Mouse (Mus musculus): ENCODE data around the gene Tbk1. TPM values are rescaled to one million over a fixed set of nuclear protein-coding genes. Genes with fewer than 3 reads are reported as not detected.

The Tbk1 gene
- total RNA-seq, 4 experiments from 2014 or later: 44.4 to 55.7 (median 48.4) TPM

DNA sequence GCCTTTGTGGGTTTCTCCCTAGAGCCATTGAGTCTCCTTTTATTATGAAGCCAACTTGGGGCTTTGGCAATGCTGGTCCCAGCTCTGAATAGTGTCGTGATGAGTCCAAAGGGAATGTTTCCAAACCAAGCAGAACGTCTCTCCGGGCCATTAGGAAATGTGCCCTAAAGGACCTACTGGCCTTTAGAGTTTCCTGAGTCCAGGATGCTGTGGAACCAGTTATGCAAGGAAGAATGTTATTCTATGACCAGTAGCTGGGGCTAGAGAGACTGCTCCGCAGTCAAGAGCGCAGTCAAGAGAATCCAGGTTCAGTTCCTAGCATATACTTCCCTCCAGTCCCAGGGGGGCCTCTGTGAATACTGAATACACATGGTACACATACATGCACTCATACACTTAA, 86.6 kb downstream of the Tbk1 start:
- DNase-seq (ENCODE audit: low spot score in 2 of 2): no peak

DNA sequence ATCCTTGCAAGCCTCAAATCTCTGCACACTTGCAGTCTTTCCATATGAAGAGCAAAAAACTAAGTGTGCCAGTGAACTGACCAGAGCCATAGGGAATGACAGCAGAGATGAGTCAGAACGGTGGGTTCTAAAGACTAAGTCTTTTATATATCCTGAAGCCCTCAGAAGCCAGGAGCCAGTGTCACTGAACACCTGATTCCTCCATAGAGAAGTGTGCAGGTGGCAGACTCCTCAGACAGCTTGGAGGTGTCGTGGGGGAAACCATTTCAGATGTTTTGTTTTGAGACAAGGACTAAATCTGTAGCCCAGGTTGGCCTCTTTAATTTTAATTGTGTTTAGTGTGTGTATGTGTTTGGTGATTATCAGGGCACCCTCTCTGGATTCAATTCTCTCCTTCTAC, 87.5 kb downstream of the Tbk1 start:
- no peak for DNase-seq (ENCODE audit: low spot score in 2 of 2)

DNA sequence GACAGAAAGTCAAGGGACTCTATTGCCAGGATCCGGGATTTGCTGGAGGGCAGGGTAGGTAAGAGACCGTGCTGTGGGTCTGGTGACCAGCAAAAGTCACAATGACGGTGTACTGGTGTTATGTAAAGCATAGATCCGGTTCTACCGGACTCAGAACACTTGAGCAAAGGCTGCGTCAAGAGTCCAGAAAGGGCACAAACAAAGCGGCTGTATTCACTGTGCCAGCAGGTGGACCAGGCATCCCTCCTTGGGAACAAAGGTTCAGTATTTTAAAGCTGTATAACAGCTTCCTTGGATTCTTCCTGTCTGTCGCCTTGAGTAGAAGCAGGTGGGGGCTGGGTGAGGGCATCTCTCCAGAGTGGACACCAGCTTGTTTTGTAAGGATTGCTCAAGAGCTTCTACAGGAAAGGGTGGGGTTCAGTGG, 88.1 kb downstream of the Tbk1 start:
- no peak for DNase-seq (ENCODE audit: low spot score in 2 of 2)

DNA sequence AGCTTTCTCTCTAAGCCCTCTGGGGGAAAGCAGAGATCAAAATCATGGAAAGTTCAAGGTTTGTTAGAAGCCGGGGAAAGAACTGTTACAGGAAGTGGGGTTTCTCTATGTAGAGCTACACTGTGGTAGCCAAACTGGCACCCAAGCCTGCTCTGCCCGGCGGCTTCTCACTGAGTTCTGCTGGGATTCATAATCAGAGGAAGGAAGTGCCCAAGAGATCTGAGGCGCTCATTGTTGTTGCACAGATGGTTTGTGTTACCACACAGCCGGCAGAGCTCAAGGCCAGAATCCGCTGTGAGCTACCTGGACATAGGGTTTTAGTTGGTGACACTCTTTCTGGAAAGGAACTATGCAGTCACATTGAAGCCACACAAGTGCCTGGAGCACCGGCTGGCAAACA, 88.6 kb downstream of the Tbk1 start:
- no peak for DNase-seq (ENCODE audit: low spot score in 2 of 2)

DNA sequence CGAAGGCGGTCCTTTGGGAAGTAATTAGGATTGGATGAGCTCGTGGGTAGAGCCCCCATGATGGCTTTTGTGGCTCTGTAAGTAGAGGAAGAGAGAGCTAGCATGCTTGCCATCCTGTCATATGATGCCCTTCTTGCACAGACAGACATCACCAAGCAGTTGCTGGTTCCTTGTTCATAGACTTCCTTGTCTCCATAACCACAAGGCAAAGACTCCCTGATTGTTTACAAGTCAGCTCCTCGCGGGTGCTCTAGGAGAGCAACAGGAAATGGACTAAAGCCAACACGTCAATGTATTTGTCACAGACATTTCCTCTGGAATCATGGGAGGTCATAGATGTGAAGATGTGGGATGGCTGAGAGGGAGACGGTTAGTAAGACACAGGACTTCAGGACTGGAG, 90.0 kb downstream of the Tbk1 start:
- DNase-seq (ENCODE audit: low spot score in 2 of 2): no peak

Small RNA genes lying within 50 kb of the gene (microRNA-seq; reads per million reads assigned to microRNA genes)
- gene Gm24330: 0 reads per million in 2 experiments

Other genes with a start within 250 kb of the Tbk1 start
- 10 to 100 TPM; 80.6 to 89.9 (median 82.3) TPM for gene Tbc1d30, start 235.5 kb downstream of the Tbk1 start, total RNA-seq (2022)
- gene Gns, start 221.7 kb downstream of the Tbk1 start, total RNA-seq (2022): 100 to 1,000 TPM in 2 of 4 experiments, 10 to 100 TPM in 2; 87.2 to 126 (median 99.0) TPM
- gene Rassf3, start 110.4 kb downstream of the Tbk1 start, total RNA-seq (2022): 10 to 100 TPM; 43.2 to 52.0 (median 45.0) TPM
- gene Xpot, start 39.5 kb upstream of the Tbk1 start, total RNA-seq (2022): 10 to 100 TPM; 63.0 to 73.9 (median 65.8) TPM
- under 1 TPM; 0.14 to 0.72 (median 0.53) TPM for gene D930020B18Rik, start 54.8 kb upstream of the Tbk1 start, total RNA-seq (2022)
- gene BC048403, start 153.2 kb upstream of the Tbk1 start, total RNA-seq (2022): 10 to 100 TPM; 10.7 to 11.5 (median 11.1) TPM